ENCODE assay signal across 21 mouse cellular contexts in the genomic region with DNA sequence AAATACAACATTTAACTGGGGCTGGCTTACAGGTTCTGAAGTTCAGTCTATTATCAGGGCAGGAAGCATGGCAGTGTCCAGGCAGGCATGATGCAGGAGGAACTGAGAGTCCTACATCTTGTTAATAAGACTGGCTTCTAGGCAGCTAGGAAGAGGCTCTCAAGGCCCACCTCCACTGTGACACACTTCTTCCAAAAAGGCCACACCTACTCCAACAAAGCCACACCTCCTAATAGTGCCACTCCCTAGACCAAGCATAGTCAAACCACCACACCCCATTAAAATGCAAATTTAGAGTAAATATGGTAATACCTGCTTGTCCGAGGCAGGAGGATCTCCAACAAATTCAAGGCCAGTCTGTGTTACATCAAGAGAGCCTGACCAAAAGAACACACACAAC.
DNase-seq lines count a peak whose midpoint lies in the region; ATAC-seq and TF ChIP-seq lines count a peak whose summit lies in the region.
"Had no signal": no experiment of that assay in that cellular context is flagged by ENCODE, and none has a peak within 500 bp of the region (broad histone marks: within the 10 kb centered on the region; RNA-seq: fewer than 3 reads in every experiment).

No protein-coding gene starts in this region.

- peaks cover 13 to 49% of the 10 kb centered on the region in 2 experiments; a peak in 3 of 4 replicates for H3K4me1 ChIP-seq in CH12.LX (ENCODE audit: control insufficient read depth in 1 of 2, insufficient read depth in 2 of 2)
- H3K4me1 ChIP-seq in intestine, embryonic 16.5 days (ENCODE audit: control insufficient read depth, insufficient read depth, low read length) = no peaks in the 10 kb centered on the region
- H3K4me1 ChIP-seq in liver, embryonic 16.5 days (ENCODE audit: control insufficient read depth, low read depth, low read length) = peaks cover 13% of the 10 kb centered on the region
- peaks cover 12% of the 10 kb centered on the region for H3K4me1 ChIP-seq in forebrain, embryonic 10.5 days
- H3K4me1 ChIP-seq: forebrain, embryonic 12.5 days; midbrain, embryonic 15.5 days had no signal

- WGBS in intestine, embryonic 16.5 days = 72% methylated on average over 1 of the region's 1 CpGs
- 23% methylated on average over 1 of the region's 1 CpGs for WGBS in liver, embryonic 16.5 days (ENCODE audit: insufficient replicate concordance)
- 86% methylated on average over 1 of the region's 1 CpGs for WGBS in forebrain, embryonic 10.5 days

- H3K27ac ChIP-seq in CH12.LX (ENCODE audit: insufficient read depth, low read depth) = no peak overlapping the region
- H3K27ac ChIP-seq in intestine, embryonic 16.5 days (ENCODE audit: low read length) = no peak overlapping the region
- peak overlapping the region; percentile 49; the same call in 1 of the 2 replicates for H3K27ac ChIP-seq in liver, embryonic 16.5 days (ENCODE audit: low read length)
- no peak overlapping the region for H3K27ac ChIP-seq in forebrain, embryonic 10.5 days
- H3K27ac ChIP-seq: forebrain, embryonic 12.5 days; hindbrain, embryonic 14.5 days; midbrain, embryonic 15.5 days had no signal

- TF ChIP-seq EP300 in CH12.LX (IDR thresholded peaks at IDR 0.05; ENCODE audit: low read length) = no peak

- in situ Hi-C loops in CH12.LX (cut with MboI; ENCODE audit: low pct_ligation_motif_present, low pct_unique_long_range_greater_than_20kb, low sequenced_read_pairs) = no loop called here

- no peak overlapping the region for H3K9ac ChIP-seq in CH12.LX (ENCODE audit: insufficient read depth, low read depth)
- no peak overlapping the region for H3K9ac ChIP-seq in intestine, embryonic 16.5 days (ENCODE audit: low read depth, low read length)
- no peak overlapping the region for H3K9ac ChIP-seq in liver, embryonic 16.5 days (ENCODE audit: low read depth, low read length)
- H3K9ac ChIP-seq: forebrain, embryonic 12.5 days; hindbrain, embryonic 14.5 days; midbrain, embryonic 15.5 days had no signal

- H3K4me3 ChIP-seq in CH12.LX (replicated peaks in 1 of 3; ENCODE audit: low read depth in 2 of 3, low read length in 2 of 3, poor library complexity in 1 of 3) = no peak overlapping the region
- H3K4me3 ChIP-seq in intestine, embryonic 16.5 days (ENCODE audit: low read length) = no peak overlapping the region
- H3K4me3 ChIP-seq in liver, embryonic 16.5 days (ENCODE audit: low read depth, low read length) = no peak overlapping the region
- H3K4me3 ChIP-seq in forebrain, embryonic 10.5 days = no peak overlapping the region
- H3K4me3 ChIP-seq: forebrain, embryonic 12.5 days; midbrain, embryonic 15.5 days had no signal

- ATAC-seq in intestine, embryonic 16.5 days = peak; percentile 58; the same call in 1 of the 2 replicates
- peak; percentile 91 for ATAC-seq in liver, embryonic 16.5 days (ENCODE audit: low read depth)
- ATAC-seq: CD4-positive, CD25-positive, alpha-beta regulatory T cell, adult 4 months; midbrain, embryonic 15.5 days had no signal

- peak; percentile 72 for DNase-seq in CH12.LX (ENCODE audit: extremely low read depth)
- peak; percentile 45 for DNase-seq in R1 (ENCODE audit: low read depth, low spot score)
- DNase-seq in urinary bladder, postnatal 10 days (ENCODE audit: low spot score) = no peak
- no peak for DNase-seq in forebrain, embryonic 10.5 days (ENCODE audit: extremely low spot score, low spot score)
- DNase-seq in adrenal gland, adult 2 months = no peak
- DNase-seq: adrenal gland, postnatal 10 days; cerebellum, adult 9-10 months; gastrocnemius, postnatal 10 days; kidney, adult 18-20 months; kidney, postnatal 36 days; left cerebral cortex, postnatal 4 days; lung, adult 18-20 months; lung, postnatal 36 days; right cerebral cortex, postnatal 4 days; thymus, postnatal 14 days had no signal

- no peak; the same call in 1 of the 2 replicates for TF ChIP-seq POLR2A in CH12.LX (IDR thresholded peaks at IDR 0.05; ENCODE audit: low read depth, low read length)

- no peak overlapping the region for H3K4me2 ChIP-seq in CH12.LX (ENCODE audit: insufficient read depth, low read depth, poor library complexity, severe bottlenecking)
- no peak overlapping the region for H3K4me2 ChIP-seq in intestine, embryonic 16.5 days (ENCODE audit: low read depth, low read length)
- H3K4me2 ChIP-seq in liver, embryonic 16.5 days (ENCODE audit: low read depth, low read length) = no peak overlapping the region
- H3K4me2 ChIP-seq: forebrain, embryonic 12.5 days; hindbrain, embryonic 14.5 days; midbrain, embryonic 15.5 days had no signal

- H3K79me2 ChIP-seq in CH12.LX (replicated peaks; ENCODE audit: control insufficient read depth, extremely low read depth, insufficient read depth, poor library complexity, severe bottlenecking) = no peaks in the 10 kb centered on the region

- no peaks in the 10 kb centered on the region for H3K27me3 ChIP-seq in CH12.LX (replicated peaks)
- no peaks in the 10 kb centered on the region for H3K27me3 ChIP-seq in intestine, embryonic 16.5 days (replicated peaks; ENCODE audit: control insufficient read depth, insufficient read depth, low read length)
- no peaks in the 10 kb centered on the region for H3K27me3 ChIP-seq in liver, embryonic 16.5 days (ENCODE audit: control insufficient read depth, insufficient read depth, low read depth, low read length)
- H3K27me3 ChIP-seq in forebrain, embryonic 10.5 days (ENCODE audit: poor library complexity, severe bottlenecking) = peaks cover 15% of the 10 kb centered on the region
- H3K27me3 ChIP-seq: forebrain, embryonic 12.5 days; midbrain, embryonic 15.5 days had no signal

- no peak for TF ChIP-seq RAD21 in CH12.LX (IDR thresholded peaks at IDR 0.05; ENCODE audit: low read depth, low read length)

- no peaks in the 10 kb centered on the region for H3K36me3 ChIP-seq in CH12.LX (replicated peaks in 1 of 2; ENCODE audit: control insufficient read depth in 1 of 2, insufficient read depth in 1 of 2, low read length in 1 of 2)
- no peaks in the 10 kb centered on the region; the same call in 1 of the 2 replicates for H3K36me3 ChIP-seq in intestine, embryonic 16.5 days (ENCODE audit: control insufficient read depth, insufficient read depth, low read length)
- H3K36me3 ChIP-seq in liver, embryonic 16.5 days (ENCODE audit: control insufficient read depth, insufficient read depth) = no peaks in the 10 kb centered on the region
- H3K36me3 ChIP-seq in forebrain, embryonic 10.5 days (replicated peaks) = no peaks in the 10 kb centered on the region

- TF ChIP-seq CTCF in CH12.LX (conservative IDR thresholded peaks at IDR 0.05 in 1 of 2, IDR thresholded peaks at IDR 0.05 in 1 of 2; ENCODE audit: low read depth in 2 of 2, low read length in 2 of 2) = no peak

- dilution Hi-C loops in CH12.LX (cut with MboI; ENCODE audit: extremely low pct_ligation_motif_present, extremely low pct_unique_long_range_greater_than_20kb, low sequenced_read_pairs) = no loop called here

- no peaks in the 10 kb centered on the region for H3K9me3 ChIP-seq in CH12.LX (replicated peaks; ENCODE audit: low read length)
- no peaks in the 10 kb centered on the region for H3K9me3 ChIP-seq in intestine, embryonic 16.5 days (ENCODE audit: control insufficient read depth, low read length)
- H3K9me3 ChIP-seq in liver, embryonic 16.5 days (replicated peaks; ENCODE audit: control insufficient read depth, low read length) = no peaks in the 10 kb centered on the region
- no peaks in the 10 kb centered on the region for H3K9me3 ChIP-seq in forebrain, embryonic 10.5 days
- H3K9me3 ChIP-seq: forebrain, embryonic 12.5 days; midbrain, embryonic 15.5 days had no signal

TF ChIP-seq in CH12.LX, 34 proteins besides CTCF, POLR2A, EP300 and RAD21:
- TF ChIP-seq HCFC1 (IDR thresholded peaks at IDR 0.05; ENCODE audit: low read depth, low read length) = no peak
- TF ChIP-seq CHD2 (IDR thresholded peaks at IDR 0.05; ENCODE audit: low read length) = no peak
- TF ChIP-seq RCOR1 (conservative IDR thresholded peaks at IDR 0.05; ENCODE audit: low read depth, low read length) = no peak
- TF ChIP-seq MEF2A (IDR thresholded peaks at IDR 0.05; ENCODE audit: borderline replicate concordance, low read depth, low read length) = no peak
- TF ChIP-seq TCF12 (IDR thresholded peaks at IDR 0.05; ENCODE audit: low read depth, low read length) = no peak
- no peak for TF ChIP-seq ZNF384 (IDR thresholded peaks at IDR 0.05; ENCODE audit: low read depth, low read length)
- no peak for TF ChIP-seq SIN3A (IDR thresholded peaks at IDR 0.05; ENCODE audit: low read length)
- TF ChIP-seq NELFE (IDR thresholded peaks at IDR 0.05; ENCODE audit: low read depth, low read length) = no peak
- no peak for TF ChIP-seq USF1 (IDR thresholded peaks at IDR 0.05; ENCODE audit: low read depth, low read length)

Comparison
In these comparisons a context has a peak if more than half of its experiments do, and no peak if none do; other contexts are left out.
1. DNase-seq: peak in CH12.LX (single experiment) and R1 (single experiment); none in urinary bladder, postnatal 10 days (single experiment), forebrain, embryonic 10.5 days (single experiment) and adrenal gland, adult 2 months (single experiment).